Mouse (Mus musculus): Measurements from ENCODE around the gene Gm10226. TPM values are rescaled to one million over a fixed set of nuclear protein-coding genes. Genes with fewer than 3 reads are reported as not detected.
"Not testable (repeated sequence)": the region's sequence is repeated elsewhere in the genome, so short reads cannot be mapped to it uniquely, and the experiment has no call there.

Gm10226 gene
- polyA plus RNA-seq, 1 experiment from 2014 or later = 6.6 TPM

DNA sequence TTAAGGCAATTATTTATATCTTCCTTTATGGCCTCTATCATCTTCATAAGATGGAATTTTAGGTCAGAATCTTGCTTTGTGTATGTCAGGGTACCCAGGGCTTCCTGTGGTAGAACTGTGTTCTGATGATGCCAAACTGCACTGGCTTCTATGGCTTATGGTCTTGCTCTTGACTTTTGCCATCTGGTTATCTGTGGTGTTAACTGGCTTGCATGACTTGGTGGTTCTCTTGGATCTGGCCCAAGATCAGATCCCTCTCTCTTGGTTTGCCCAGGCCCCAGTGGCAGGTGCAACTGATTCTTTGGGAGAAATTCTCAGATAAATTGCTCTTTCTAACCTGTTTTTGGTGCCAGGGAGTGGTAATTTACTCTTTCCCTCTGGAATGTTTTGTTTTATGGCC is 4.4 kb downstream of the Gm10226 start:
- no peak for ATAC-seq (ENCODE audit: low read depth)
- Histone ChIP-seq H3K4me2 (ENCODE audit: low read depth, low read length) (no peak overlapping the region), H3K36me3 (ENCODE audit: control insufficient read depth, insufficient read depth, low read length) (peaks cover 14% of the 10 kb centered on the region; the same call in 1 of the 2 replicates), H3K4me3 (ENCODE audit: low read depth, low read length) (no peak overlapping the region), H3K27ac (replicated peaks; ENCODE audit: low read depth, low read length) (no peak overlapping the region), H3K27me3 (replicated peaks; ENCODE audit: control insufficient read depth, insufficient read depth, low read length) (no peaks in the 10 kb centered on the region), H3K4me1 (ENCODE audit: control insufficient read depth, insufficient read depth, low read length) (no peaks in the 10 kb centered on the region), H3K9ac (ENCODE audit: low read depth, low read length) (no peak overlapping the region), H3K9me3 (ENCODE audit: control insufficient read depth, low read length) (no peaks in the 10 kb centered on the region)
- DNase-seq (ENCODE audit: low spot score) = no peak

DNA sequence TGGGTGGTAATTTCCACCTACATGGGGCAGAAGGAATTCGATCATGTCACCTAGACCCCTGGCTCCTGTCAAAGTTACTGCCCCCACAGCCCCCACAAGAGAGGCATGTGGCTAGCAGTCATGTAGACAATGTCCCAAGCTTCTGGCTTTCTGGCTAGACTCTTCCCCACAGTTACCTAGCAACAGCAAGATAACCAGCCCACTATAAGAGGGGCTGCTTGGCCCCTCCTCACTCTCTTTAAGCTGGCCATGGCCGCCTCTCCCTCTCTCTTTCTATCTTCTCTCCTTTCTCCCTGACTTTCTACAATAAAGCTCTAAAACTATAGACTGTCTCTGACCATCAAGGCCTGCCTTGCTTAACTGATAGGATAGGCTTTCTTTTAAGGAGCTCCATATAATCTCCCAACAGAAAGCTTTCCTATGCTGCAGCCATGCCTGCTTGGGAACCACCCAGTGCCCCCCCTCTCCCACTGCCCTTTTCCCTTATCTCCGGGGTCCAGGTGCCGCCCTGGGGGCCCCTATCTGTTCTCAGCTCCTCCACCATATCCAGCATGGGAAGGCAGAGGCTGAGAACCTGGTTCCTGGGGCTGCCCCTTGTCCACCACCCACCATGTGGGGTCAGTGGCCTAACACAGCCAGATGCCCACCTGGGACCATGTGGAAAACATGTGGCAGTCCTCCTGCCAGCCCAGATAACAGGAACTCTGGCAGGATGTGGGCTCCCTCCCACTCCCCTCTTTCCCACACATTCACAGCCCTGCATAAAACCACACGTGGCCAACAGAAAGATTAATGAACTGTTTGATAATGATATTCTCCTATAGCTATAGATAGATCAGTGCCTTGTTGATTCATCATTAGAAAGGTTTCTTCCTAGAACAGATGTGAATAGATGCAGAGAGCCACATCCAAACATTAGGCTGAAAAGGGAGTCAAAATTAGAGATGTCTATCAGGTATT is 10.9 kb downstream of the Gm10226 start:
- no peak for DNase-seq (ENCODE audit: low spot score)
- Histone ChIP-seq H3K4me1 (ENCODE audit: control insufficient read depth, insufficient read depth, low read length) (no peaks in the 10 kb centered on the region), H3K9ac (ENCODE audit: low read depth, low read length) (no peak overlapping the region), H3K4me2 (ENCODE audit: low read depth, low read length) (no peak overlapping the region), H3K9me3 (ENCODE audit: control insufficient read depth, low read length) (no peaks in the 10 kb centered on the region), H3K27me3 (replicated peaks; ENCODE audit: control insufficient read depth, insufficient read depth, low read length) (no peaks in the 10 kb centered on the region), H3K27ac (replicated peaks; ENCODE audit: low read depth, low read length) (no peak overlapping the region), H3K36me3 (ENCODE audit: control insufficient read depth, insufficient read depth, low read length) (no peaks in the 10 kb centered on the region), H3K4me3 (ENCODE audit: low read depth, low read length) (no peak overlapping the region)
- 46% methylated on average over 5 of the region's 5 CpGs for WGBS
- ATAC-seq (ENCODE audit: low read depth) = no peak

DNA sequence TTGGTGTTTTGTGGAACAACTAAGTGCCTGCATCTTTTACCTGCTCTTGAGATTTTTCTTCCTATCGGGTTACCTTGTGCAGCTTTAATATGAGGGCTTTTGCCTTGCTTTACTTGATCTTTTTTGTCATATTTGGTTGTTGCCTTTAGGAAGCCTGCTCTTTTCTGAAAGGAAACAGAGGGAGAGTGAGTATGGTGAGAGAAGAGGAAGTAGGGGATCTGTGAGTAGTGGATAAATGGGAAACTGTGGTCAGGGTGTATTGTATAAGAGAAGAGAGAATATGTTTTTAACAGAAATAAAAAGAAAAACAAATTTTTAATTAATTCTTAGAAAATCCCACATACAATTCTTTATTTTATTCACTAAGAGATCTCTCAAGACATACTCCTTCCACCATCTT is 11.8 kb downstream of the Gm10226 start:
- Histone ChIP-seq H3K4me3 (ENCODE audit: low read depth, low read length) (no peak overlapping the region), H3K4me2 (ENCODE audit: low read depth, low read length) (no peak overlapping the region), H3K4me1 (ENCODE audit: control insufficient read depth, insufficient read depth, low read length) (peaks cover 3% of the 10 kb centered on the region), H3K27ac (replicated peaks; ENCODE audit: low read depth, low read length) (no peak overlapping the region), H3K36me3 (ENCODE audit: control insufficient read depth, insufficient read depth, low read length) (no peaks in the 10 kb centered on the region), H3K27me3 (replicated peaks; ENCODE audit: control insufficient read depth, insufficient read depth, low read length) (no peaks in the 10 kb centered on the region), H3K9ac (ENCODE audit: low read depth, low read length) (no peak overlapping the region), H3K9me3 (ENCODE audit: control insufficient read depth, low read length) (no peaks in the 10 kb centered on the region)
- DNase-seq (ENCODE audit: low spot score) (no peak), ATAC-seq (ENCODE audit: low read depth) (no peak)
- 87% methylated on average over 1 of the region's 1 CpGs for WGBS

DNA sequence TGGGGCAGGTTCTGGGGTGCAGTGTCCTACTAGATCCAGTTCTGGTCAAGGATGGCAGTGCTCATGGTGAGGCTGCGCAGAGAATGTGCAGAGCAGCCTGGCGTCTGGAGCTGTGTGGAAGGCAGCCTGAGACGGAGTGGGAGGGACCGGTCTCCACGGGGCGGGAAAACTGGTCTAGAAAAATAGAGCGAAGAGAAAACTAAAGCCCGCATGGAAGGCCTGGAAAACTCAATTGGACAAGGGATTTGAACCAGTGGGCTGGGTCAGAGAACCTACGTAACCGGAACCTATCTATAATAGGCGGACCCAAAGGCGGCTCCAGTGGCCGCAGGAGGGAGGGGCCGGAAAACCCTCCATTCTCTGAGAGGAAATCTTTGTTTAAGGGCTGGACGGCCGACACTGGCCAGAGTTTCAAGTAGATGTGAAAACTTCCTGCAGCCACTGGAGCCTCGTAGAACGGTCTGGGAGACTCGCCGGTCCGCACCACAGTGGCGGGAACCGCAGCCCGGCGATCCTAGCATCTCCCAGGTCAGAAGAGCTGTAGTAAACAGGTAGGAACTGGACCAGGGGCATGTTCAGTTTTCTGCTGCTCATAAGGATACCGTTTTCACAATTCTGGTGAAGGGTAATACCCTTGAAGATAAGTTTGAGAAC is 15.8 kb downstream of the Gm10226 start, which contains the start of gene Zfp760:
Gene Zfp760, plus strand, starts transcription at position 399 of the 654 bp plus-strand sequence.
- Histone ChIP-seq H3K4me2 (ENCODE audit: low read depth, low read length) (peak within 1 kb of the TSS; percentile 63), H3K27ac (replicated peaks; ENCODE audit: low read depth, low read length) (peak within 1 kb of the TSS; percentile 95), H3K36me3 (ENCODE audit: control insufficient read depth, insufficient read depth, low read length) (peaks cover 14% of the 10 kb centered on the region), H3K9ac (ENCODE audit: low read depth, low read length) (peak within 1 kb of the TSS; percentile 83), H3K4me1 (ENCODE audit: control insufficient read depth, insufficient read depth, low read length) (peaks cover 9% of the 10 kb centered on the region), H3K27me3 (replicated peaks; ENCODE audit: control insufficient read depth, insufficient read depth, low read length) (no peaks in the 10 kb centered on the region), H3K4me3 (ENCODE audit: low read depth, low read length) (peak within 1 kb of the TSS; percentile 70), H3K9me3 (ENCODE audit: control insufficient read depth, low read length) (no peaks in the 10 kb centered on the region)
- ATAC-seq (ENCODE audit: low read depth) (peak; percentile 99), DNase-seq (ENCODE audit: low spot score) (peak; percentile 98)
- WGBS = 5% methylated on average over 26 of the region's 26 CpGs

DNA sequence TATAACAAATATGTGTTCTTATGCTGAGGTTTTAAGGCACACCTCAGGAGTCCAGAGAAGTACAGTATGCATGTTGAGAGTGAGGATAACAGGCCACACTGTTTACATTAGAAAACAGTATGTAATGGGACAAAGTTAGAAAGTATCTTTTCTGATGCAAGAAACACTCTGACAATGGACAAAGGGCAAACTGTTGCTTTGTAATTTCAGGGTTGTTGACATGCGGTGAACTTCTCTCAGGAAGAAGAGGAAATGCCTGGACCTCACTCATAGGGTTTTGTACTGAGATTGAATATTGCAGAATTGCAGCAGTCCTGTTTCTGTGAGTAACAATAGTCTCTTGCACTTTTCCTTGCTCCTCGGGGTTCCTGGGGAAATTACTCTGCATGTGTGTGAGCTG is 16.7 kb downstream of the Gm10226 start:
- no peak for DNase-seq (ENCODE audit: low spot score)
- Histone ChIP-seq H3K27me3 (replicated peaks; ENCODE audit: control insufficient read depth, insufficient read depth, low read length) (no peaks in the 10 kb centered on the region), H3K9me3 (ENCODE audit: control insufficient read depth, low read length) (no peaks in the 10 kb centered on the region), H3K36me3 (ENCODE audit: control insufficient read depth, insufficient read depth, low read length) (peaks cover 14% of the 10 kb centered on the region), H3K27ac (replicated peaks; ENCODE audit: low read depth, low read length) (peak overlapping the region; percentile 95; the same call in 1 of the 2 replicates), H3K4me1 (ENCODE audit: control insufficient read depth, insufficient read depth, low read length) (peaks cover 9% of the 10 kb centered on the region), H3K4me2 (ENCODE audit: low read depth, low read length) (peak overlapping the region; percentile 63), H3K9ac (ENCODE audit: low read depth, low read length) (peak overlapping the region; percentile 83), H3K4me3 (ENCODE audit: low read depth, low read length) (peak overlapping the region; percentile 70)
- WGBS = 23% methylated on average over 2 of the region's 2 CpGs
- no peak for ATAC-seq (ENCODE audit: low read depth)

DNA sequence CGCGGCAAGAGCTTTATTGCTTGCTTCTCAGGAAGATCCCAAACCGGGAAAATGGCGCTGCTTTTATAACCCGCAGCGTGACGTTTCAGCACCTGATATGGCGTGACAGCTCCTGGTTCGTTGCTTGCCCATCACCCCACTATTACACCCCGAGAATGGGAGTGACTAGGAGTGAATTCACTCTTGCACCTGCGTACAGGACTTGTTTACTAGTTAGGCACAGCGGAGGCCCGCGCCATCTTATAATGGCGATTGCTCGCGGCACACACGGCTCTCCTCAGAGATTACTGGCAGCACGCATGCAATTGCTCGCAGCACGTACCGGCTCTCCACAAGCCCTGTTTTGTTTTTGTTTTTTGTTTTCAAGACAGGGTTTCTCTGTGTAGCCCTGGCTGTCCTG is 38.8 kb downstream of the Gm10226 start, which contains the start of gene Zfp229:
Gene Zfp229, plus strand, starts transcription at position 301 of the 400 bp plus-strand sequence.
- not testable (repeated sequence) for ATAC-seq (ENCODE audit: low read depth); H3K9ac ChIP-seq (ENCODE audit: low read depth, low read length); H3K4me3 ChIP-seq (ENCODE audit: low read depth, low read length); H3K4me1 ChIP-seq (ENCODE audit: control insufficient read depth, insufficient read depth, low read length); H3K27ac ChIP-seq (replicated peaks; ENCODE audit: low read depth, low read length); H3K4me2 ChIP-seq (ENCODE audit: low read depth, low read length); H3K27me3 ChIP-seq (replicated peaks; ENCODE audit: control insufficient read depth, insufficient read depth, low read length); DNase-seq (ENCODE audit: low spot score); H3K36me3 ChIP-seq (ENCODE audit: control insufficient read depth, insufficient read depth, low read length); H3K9me3 ChIP-seq (ENCODE audit: control insufficient read depth, low read length)
- WGBS = 95% methylated on average over 7 of the region's 22 CpGs

DNA sequence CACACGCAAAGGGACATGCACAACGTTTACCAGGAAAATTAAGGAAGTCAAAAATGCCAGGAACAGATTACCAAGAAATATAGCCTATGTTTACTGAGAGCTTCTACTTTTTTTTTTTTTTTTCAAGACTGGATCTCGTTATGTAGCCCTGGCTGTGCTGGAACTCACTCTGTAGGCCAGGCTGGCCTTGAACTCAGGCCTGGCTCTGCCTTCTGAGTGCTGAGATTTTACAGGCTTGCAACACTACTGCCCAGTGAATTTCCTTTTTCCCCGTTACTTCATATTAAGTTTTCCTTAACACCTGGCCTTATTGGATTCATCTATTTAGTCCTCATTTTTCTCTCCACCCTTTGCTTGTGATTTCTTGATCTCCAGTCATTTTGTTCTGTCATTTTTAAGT is 41.4 kb downstream of the Gm10226 start:
- 80% methylated on average over 4 of the region's 4 CpGs for WGBS
- H3K9ac ChIP-seq (ENCODE audit: low read depth, low read length) = peak overlapping the region; percentile 86
- H3K4me1 ChIP-seq (ENCODE audit: control insufficient read depth, insufficient read depth, low read length) = peaks cover 9% of the 10 kb centered on the region; the same call in 1 of the 2 replicates
- peak overlapping the region; percentile 81; the same call in 1 of the 2 replicates for H3K27ac ChIP-seq (replicated peaks; ENCODE audit: low read depth, low read length)
- H3K4me2 ChIP-seq (ENCODE audit: low read depth, low read length) = peak overlapping the region; percentile 59
- ATAC-seq (ENCODE audit: low read depth) (no peak), DNase-seq (ENCODE audit: low spot score) (no peak)
- no peaks in the 10 kb centered on the region for H3K9me3 ChIP-seq (ENCODE audit: control insufficient read depth, low read length)
- H3K4me3 ChIP-seq (ENCODE audit: low read depth, low read length) = peak overlapping the region; percentile 70
- H3K27me3 ChIP-seq (replicated peaks; ENCODE audit: control insufficient read depth, insufficient read depth, low read length) = no peaks in the 10 kb centered on the region
- peaks cover 11% of the 10 kb centered on the region for H3K36me3 ChIP-seq (ENCODE audit: control insufficient read depth, insufficient read depth, low read length)

DNA sequence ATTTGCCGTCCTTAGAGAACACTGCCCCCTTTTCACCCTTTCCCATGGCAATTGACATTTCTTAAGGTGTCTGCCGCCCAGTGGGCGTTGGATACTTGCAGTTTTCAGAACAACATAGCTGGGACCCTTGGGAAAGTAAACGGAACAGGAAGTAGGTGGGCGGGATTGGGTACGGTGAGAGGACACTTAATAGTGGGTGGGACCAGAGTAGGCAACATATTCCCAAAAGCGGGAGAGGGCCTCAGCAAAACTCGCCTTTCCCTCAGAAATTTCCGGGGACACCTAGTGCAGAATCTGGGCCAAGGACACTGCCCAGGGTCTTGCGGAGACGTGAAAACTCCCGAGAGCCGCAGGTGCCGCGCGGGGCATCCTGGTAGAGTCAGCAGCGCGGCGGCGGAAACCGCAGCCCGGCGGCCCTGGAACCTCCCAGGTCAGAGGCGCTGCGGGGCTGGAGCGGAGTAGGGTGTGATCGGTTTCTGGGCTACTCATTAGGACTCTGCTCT is 41.9 kb downstream of the Gm10226 start:
- H3K4me3 ChIP-seq (ENCODE audit: low read depth, low read length) = peak overlapping the region; percentile 70
- WGBS = under 1% methylated on average over 27 of the region's 27 CpGs
- peak overlapping the region; percentile 59 for H3K4me2 ChIP-seq (ENCODE audit: low read depth, low read length)
- H3K27me3 ChIP-seq (replicated peaks; ENCODE audit: control insufficient read depth, insufficient read depth, low read length) = no peaks in the 10 kb centered on the region
- peaks cover 9% of the 10 kb centered on the region; the same call in 1 of the 2 replicates for H3K4me1 ChIP-seq (ENCODE audit: control insufficient read depth, insufficient read depth, low read length)
- H3K9me3 ChIP-seq (ENCODE audit: control insufficient read depth, low read length) = no peaks in the 10 kb centered on the region
- DNase-seq (ENCODE audit: low spot score) (peak; percentile 94), ATAC-seq (ENCODE audit: low read depth) (peak; percentile 99)
- H3K9ac ChIP-seq (ENCODE audit: low read depth, low read length) = peak overlapping the region; percentile 86
- H3K27ac ChIP-seq (replicated peaks; ENCODE audit: low read depth, low read length) = peak overlapping the region; percentile 81
- peaks cover 14% of the 10 kb centered on the region for H3K36me3 ChIP-seq (ENCODE audit: control insufficient read depth, insufficient read depth, low read length)
